Mouse (Mus musculus) spleen, embryonic (tissue): ENCODE data around the gene Clps.

Experiments
- CTCF ChIA-PET: fragments of 350-600 bp; sonication (Branson Sonifier 250); formaldehyde crosslinking; loops from one replicate; lab custom pipeline; 2022; lab: Charles Lee

Gene Clps

DNA sequence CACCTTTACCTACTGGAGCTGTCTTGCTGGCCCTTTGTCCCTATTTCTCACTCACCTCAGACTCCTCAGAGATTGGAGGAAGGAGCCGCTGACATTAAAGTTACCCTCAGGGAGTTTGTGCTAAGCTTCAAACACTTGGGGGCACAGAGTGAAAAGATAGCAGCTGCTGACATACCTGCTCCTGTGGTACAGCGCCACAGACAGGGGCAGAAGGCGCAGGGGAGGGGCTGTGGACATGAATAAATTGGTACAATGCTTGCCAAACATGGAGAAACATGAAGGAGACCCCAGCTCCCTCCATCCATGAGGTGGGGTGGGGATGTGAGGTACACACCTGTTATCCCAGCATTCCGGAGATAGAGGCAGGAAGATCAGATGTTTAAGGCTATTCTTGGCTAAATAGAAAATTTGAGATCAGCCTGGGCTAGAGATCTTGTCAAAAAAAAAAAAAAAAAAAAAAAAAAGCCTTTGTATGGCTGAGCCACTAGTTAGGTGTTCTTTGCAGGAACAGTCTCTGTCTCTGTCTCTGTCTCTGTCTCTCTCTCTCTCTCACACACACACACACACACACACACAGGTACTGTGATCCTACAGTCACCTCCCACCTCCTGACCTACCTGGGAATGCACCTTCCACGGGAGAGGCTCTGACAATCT is 39.4 kb downstream of the Clps start:
- CTCF ChIA-PET, result interaction anchor here (0.7 kb wide), 2 partner anchors 189 to 971 kb away, joined by 4 to 11 read pairs; no protein-coding TSS in a partner anchor

DNA sequence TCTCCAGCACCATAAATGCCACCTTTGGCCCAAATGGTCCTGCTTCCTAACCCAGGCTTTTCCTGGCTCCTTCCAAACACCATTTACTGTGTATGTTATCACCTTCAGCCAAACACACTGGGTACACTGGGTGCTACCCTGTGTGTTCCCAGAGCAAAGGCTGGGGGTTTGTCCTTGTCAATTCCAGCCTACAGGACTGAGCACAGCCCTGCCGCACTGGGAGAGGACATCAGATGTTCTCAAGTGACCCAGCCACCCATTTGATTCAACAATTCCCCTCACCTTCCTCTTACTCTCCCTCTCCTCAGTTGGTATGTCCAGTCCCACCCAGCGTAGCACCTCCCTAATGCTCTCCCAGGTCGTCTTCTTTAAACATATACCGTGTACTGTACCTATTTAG is 40.0 kb downstream of the Clps start:
- CTCF ChIA-PET, result no interaction called here

GRCm38 (mm10) chr17:28519827-28520226 is 40.7 kb downstream of the Clps start:
- CTCF ChIA-PET, result no interaction called here

DNA sequence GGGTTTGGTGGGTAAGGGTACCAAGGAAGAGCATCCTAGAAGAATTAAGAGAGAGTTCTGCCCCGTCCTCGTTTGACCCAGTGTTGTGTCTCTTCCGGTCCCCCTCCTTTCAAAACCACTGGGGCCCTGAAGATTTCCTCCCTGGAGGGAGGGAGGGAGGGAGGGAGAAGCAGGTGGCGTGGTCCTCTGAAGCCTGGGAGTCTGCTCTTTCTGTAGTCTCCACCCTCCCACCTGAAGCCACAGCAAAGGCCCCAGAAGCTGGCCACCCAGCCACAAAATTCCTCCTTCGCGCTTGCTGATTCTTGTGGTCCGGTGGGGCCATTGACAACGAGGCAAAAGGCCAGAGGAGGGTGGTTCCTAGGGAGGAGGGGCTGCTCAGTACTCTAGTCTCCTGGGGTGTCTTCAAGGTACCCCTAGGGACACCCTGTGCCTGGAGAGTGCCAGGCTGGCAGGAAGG is 41.9 kb downstream of the Clps start:
- CTCF ChIA-PET, result interaction anchor here (1.1 kb wide), 1 partner anchor 9 kb away, joined by 3 read pairs; no protein-coding TSS in a partner anchor

- CTCF ChIA-PET, result interaction anchor here (1.1 kb wide), 1 partner anchor 9 kb away, joined by 3 read pairs; no protein-coding TSS in a partner anchor
These were observed 42.5 kb downstream of the Clps start for GRCm38 (mm10) chr17:28517956-28518614.

DNA sequence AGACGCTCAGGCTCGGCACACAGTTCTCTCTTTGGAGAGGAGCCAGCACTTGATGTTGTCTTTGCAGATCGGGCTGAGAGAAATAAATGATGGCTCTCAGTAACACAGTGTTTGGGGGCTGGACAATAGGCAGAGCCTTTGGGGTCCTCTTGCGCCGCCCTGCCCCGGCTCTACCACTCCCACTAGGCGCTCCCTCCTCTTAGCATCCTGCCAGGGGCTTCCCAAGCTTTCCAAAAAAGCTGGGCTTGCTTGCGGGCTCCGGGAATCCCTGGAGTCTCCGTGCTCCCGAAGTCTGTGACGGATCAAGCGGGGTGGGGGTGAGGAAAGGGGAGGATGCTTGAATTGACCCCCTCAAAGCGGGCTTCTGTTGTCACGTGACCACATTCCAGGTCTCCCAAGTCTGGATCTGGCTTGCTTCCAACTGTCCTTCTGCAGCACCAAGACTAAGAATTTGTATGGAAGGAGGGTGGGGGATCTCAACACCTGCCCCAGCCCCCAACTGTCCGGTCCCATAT is 43.1 kb downstream of the Clps start, which contains the start of gene Fkbp5:
TSS of gene Fkbp5 (minus strand) at position 87 of the 515 bp plus-strand sequence.
- CTCF ChIA-PET, result interaction anchor here (1.1 kb wide), 1 partner anchor 10 kb away, joined by 3 read pairs; no protein-coding TSS in a partner anchor

DNA sequence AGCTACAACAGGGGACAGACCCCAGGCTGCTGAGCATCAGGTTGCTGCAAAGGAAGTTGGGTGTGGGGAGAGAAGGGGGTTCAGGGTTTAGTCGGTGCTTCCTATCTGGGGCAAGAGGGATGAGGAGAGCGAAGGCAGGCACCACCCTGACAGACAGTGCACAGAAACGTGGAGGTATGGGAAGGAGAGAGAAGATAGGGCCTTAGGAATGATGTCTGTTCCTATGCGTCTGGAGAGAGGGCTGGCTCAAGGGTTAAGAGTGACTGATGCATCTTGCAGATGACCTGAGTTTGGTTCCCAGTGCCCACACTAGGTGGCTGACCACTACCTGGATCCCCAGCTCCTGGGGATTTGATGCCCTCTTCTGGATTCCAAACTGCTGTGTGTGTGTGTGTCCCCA is 43.7 kb downstream of the Clps start:
- CTCF ChIA-PET, result interaction anchor here (0.6 kb wide), 1 partner anchor 52 kb away, joined by 3 read pairs; no protein-coding TSS in a partner anchor

DNA sequence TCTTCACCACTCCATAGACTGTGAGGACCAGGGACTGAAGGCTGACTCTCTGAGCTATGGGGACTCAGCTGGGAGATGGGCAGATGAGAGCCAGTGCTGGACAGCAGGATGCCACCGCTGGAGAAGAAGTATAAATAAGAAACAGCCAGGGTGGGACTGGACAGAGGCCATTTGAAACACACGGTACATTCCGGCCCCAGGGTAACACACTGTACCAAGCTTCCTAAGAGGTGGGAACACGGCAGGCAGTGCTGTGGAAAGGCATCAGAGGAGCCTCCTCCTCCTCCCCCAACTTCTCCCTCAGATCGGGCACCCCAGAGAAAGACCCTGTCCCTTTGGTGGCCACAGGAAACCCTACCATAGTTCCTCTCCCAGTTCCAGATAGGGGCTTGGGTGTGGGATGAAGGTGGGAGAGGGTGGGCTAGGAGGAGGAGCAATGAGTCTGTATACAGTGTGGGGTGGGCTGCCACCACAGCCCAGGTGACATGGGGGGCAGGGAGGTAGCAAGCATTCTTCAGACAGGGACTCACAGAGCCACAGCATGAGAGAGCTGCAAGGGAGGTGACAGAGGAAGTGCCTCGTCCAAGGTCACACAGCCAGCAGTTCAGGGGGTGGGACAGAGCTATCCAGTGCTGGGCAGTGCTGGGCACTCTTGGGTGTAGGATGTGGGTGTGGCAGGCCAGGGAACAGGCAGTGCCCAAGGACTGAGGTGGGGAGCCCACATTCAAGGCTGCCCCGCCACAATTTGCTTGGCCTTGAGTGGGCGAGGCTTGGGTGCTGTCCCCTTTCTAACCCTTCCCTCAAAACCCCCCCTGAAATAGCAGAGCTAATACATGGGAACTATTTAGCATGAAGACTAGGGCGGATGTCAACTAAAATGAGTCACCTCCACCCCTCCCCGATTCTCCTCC is 44.9 kb downstream of the Clps start:
- CTCF ChIA-PET, result interaction anchor here (0.7 kb wide), 2 partner anchors 9 to 1918 kb away, joined by 6 to 7 read pairs; no protein-coding TSS in a partner anchor

- CTCF ChIA-PET, result interaction anchor here (0.6 to 1.1 kb wide), 2 partner anchors 10 to 312 kb away, joined by 3 to 6 read pairs; no protein-coding TSS in a partner anchor
These were observed 46.0 kb downstream of the Clps start for GRCm38 (mm10) chr17:28514555-28514954.

GRCm38 (mm10) chr17:28513844-28514243 is 46.7 kb downstream of the Clps start:
- CTCF ChIA-PET, result no interaction called here

GRCm38 (mm10) chr17:28513337-28513736 is 47.2 kb downstream of the Clps start:
- CTCF ChIA-PET, result no interaction called here

GRCm38 (mm10) chr17:28512696-28513095 is 47.9 kb downstream of the Clps start:
- CTCF ChIA-PET, result no interaction called here

- CTCF ChIA-PET, result no interaction called here
These were observed 48.7 kb downstream of the Clps start for GRCm38 (mm10) chr17:28511616-28512541.

- CTCF ChIA-PET, result no interaction called here
These were observed 49.9 kb downstream of the Clps start for GRCm38 (mm10) chr17:28510445-28511342.
